Mouse (Mus musculus) gastrocnemius, postnatal 14 days (tissue): Measurements from ENCODE around the gene Ston1. TPM values are rescaled to one million over a fixed set of nuclear protein-coding genes. Genes with fewer than 3 reads are reported as not detected.

Source experiments
- DNase-seq: peaks from one replicate; pipeline ENCODE4 v3.0.0; 2021; ENCODE audit warnings: mixed read lengths
- intact Hi-C: fragments of 180-260 bp; cut with DNase I; formaldehyde crosslinking; loops from one replicate; pipeline ENCODE4 v1.15.1; 2025; ENCODE audit warnings: low total_unique reads
- total RNA-seq, 2 experiments: library from RNA; stranded (reverse); gene quantifications; 2 replicates each; pipeline ENCODE4 v1.2.3; 2021

The Ston1 gene
- total RNA-seq, 2 experiments from 2014 or later, result 18.5 to 18.9 TPM

DNA sequence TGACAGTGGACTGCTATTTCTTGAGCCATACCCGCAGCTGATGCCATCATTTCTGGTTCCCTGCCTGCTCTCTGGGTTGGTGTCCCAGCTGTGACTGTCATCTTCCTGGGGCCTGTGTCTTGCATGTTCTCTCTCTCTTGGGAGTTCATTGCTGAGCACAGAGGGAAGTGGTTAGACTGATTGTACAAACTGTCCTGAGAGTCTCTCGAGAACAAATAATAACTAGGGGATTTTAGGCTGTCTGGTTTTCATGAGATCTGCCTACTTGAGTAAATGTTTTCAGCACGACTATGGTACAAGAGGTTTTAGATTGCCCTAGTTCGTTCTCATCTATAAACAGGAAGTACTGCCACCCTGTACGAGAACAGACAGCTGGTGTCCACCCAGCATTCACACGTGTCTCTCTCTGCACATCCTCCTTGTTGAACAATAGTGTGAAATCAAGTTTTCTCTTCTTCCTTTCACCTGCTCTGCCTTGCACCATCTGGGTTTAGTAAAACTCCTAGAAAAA lies 15.9 kb upstream of the Ston1 start:
- intact Hi-C loops, result no loop called here
- DNase-seq, result no peak

DNA sequence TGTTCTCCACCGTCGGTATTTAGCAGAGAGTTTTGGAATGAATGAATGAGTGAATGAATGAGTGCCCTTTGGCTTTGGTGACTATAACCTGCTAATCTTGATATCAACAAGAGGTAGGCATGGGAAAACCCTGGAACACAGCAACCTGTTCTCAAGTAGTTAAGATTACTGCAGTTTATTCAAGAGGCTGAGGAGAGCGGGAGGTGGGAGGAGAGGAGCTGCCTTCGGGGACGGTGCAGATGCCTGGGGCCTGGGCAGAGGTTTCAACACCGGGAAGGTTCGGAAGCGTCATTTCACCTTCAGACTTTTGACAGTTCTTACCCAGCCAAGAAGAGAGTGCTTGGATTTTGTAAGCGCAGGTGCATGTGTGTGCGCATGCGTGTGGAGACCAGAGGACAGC lies 14.5 kb upstream of the Ston1 start:
- DNase-seq, result no peak
- intact Hi-C loops, result no loop called here

DNA sequence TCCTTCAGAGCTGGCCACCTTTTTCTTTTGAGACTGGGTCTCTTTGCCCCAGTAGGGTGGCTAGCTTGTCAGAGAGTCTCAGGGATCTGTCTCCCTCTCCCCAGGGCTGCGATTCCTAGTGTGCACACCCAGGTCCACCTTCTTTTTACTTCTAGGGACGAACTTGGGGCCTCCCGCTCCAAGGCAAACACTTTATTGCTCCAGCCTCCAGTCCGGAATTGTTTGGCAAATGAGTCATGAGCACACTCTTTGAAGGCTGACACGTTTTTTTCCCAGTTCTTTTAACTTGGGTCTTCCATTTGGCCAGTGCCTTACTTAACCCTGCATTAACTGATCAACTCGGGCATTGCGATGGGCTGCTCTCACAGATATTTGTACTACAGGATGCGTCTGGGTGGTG lies 14.1 kb upstream of the Ston1 start:
- intact Hi-C loops, result no loop called here
- no peak for DNase-seq

GRCm38 (mm10) chr17:88587371-88587770 lies 10.1 kb upstream of the Ston1 start:
- intact Hi-C loops, result no loop called here
- DNase-seq, result no peak

DNA sequence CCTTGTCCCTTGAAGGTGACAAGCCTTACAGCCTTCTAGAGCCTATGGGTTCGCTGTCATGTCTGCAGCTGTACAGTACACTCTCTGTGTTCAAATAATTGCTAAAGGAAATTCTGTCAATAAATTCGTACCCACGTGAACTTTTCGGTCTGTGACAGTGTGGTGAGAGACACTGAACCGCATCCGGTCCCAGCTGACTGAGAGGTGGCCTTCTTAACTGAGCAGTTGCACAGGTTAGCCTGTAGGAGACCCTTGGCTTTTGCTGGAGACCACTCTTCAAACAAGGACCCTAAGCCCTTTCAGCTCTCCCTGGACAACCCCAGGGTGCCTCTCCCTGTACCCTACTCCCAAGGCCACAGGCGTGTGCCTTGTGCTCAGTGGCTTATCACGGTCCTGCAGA lies 9.3 kb upstream of the Ston1 start:
- DNase-seq, result no peak
- intact Hi-C loops, result no loop called here

DNA sequence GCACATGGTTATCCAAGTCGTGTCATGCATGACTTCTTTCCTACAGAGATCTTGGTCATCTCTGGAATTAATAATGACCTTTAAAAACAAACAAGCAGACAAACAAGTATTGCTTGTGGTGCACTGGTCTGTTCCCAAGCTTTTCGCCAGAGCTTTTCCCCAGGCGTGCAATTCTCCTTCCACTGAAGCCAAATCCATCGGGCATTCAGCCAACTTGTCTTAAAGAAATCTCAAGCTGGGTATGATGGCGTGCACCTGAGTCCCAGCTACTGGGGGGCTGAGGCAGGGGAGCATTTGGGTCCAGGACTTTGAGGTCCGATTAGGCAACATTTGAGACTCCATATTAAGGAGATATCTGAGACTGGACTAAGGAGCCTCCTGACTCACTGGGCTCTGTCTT lies 7.2 kb upstream of the Ston1 start:
- intact Hi-C loops, result no loop called here
- no peak for DNase-seq

GRCm38 (mm10) chr17:88595071-88595470 lies 2.4 kb upstream of the Ston1 start:
- intact Hi-C loops, result no loop called here

DNA sequence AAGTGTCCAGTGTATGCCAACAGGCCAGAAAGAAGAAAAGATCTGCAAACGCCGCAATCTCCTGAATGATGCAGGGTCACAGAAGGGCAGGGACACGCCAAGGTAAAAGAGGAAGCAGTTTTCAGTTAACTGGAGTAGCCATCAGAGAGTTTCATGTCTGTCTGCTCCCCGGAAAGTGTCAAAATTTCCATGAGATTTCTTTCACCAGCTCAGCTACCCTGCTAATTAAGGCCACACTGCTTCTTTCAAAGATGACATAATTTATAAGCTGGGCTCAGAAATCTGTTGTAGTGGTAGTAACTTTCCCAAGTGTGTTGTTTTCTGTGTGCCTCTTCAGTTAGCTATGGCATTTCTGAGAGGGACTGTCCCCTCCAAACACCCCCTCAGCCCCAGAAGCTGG lies 1.4 kb upstream of the Ston1 start:
- DNase-seq, result no peak
- intact Hi-C loops, result no loop called here

More at GRCm38 (mm10) chr17:88595071-88595470, 2.4 kb upstream of the Ston1 start:
- DNase-seq, result no peak

- intact Hi-C loops, result no loop called here
- DNase-seq, result no peak
Observed at GRCm38 (mm10) chr17:88596544-88597221, 801 bp upstream of the Ston1 start.

GRCm38 (mm10) chr17:88598056-88598420 lies 554 bp downstream of the Ston1 start:
- DNase-seq, result no peak
- intact Hi-C loops, result no loop called here

GRCm38 (mm10) chr17:88598570-88599368 lies 1.3 kb downstream of the Ston1 start:
- intact Hi-C loops, result no loop called here
- no peak for DNase-seq

- intact Hi-C loops, result no loop called here
Observed at GRCm38 (mm10) chr17:88600492-88601026, 3.1 kb downstream of the Ston1 start.

GRCm38 (mm10) chr17:88603943-88604342 lies 6.5 kb downstream of the Ston1 start:
- intact Hi-C loops, result no loop called here
- DNase-seq, result no peak

More at GRCm38 (mm10) chr17:88600492-88601026, 3.1 kb downstream of the Ston1 start:
- no peak for DNase-seq

DNA sequence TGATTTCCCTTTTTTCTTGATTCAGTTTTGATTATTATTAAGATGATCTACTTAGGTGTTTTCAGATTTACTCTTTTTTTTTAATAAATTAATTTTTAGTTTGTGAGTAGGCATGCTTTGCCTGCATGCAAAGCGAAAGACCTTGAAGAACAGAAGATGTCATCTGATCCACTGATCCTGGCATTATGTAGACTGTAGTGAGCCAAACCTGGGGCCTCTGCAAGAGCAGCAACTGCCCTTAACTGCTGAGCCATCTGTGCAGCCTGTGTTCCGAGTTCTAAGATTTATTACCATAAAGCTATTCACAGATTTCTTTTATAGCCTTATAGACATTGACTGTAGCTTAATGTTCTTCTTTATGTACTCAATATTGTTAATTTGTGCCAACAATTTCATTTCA lies 8.6 kb downstream of the Ston1 start:
- intact Hi-C loops, result no loop called here
- DNase-seq, result no peak

- intact Hi-C loops, result no loop called here
- DNase-seq, result no peak
Observed at GRCm38 (mm10) chr17:88609361-88609760, 11.9 kb downstream of the Ston1 start.

GRCm38 (mm10) chr17:88611057-88611456 lies 13.6 kb downstream of the Ston1 start:
- no peak for DNase-seq
- intact Hi-C loops, result no loop called here

- DNase-seq, result no peak
- intact Hi-C loops, result no loop called here
Observed at GRCm38 (mm10) chr17:88613172-88613571, 15.7 kb downstream of the Ston1 start.

GRCm38 (mm10) chr17:88613721-88614120 lies 16.2 kb downstream of the Ston1 start:
- intact Hi-C loops, result no loop called here
- no peak for DNase-seq

- intact Hi-C loops, result no loop called here
- DNase-seq, result no peak
Observed at GRCm38 (mm10) chr17:88614234-88614633, 16.8 kb downstream of the Ston1 start.

DNA sequence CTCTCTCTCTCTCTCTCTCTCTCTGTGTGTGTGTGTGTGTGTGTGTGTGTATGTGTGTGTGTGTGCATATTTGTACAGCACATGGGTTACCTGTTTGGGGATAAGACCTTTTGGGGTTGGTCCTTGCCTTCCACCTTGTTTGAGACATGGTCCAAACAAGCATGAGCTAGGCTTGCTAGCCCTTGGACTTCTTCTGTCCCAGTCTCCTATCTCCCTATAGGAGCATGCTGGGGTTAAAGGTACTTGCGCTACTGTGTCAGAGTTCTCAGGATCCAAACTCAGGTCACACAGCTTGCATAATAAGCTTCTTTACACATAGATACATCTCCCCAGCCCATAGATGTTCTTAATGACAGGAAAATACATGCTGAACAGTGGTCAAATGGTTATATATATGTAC lies 17.2 kb downstream of the Ston1 start:
- intact Hi-C loops, result no loop called here
- DNase-seq, result no peak
